19 mouse cellular contexts compared by ENCODE assay signal in genomic region chr7:24442313-24442712, GRCm38 (mm10). TPM values are rescaled to one million over a fixed set of nuclear protein-coding genes. Genes with fewer than 3 reads are reported as not detected.
DNase-seq lines count a peak whose midpoint lies in the region; ATAC-seq and TF ChIP-seq lines count a peak whose summit lies in the region.
"Had no signal": no experiment of that assay in that cellular context is flagged by ENCODE, and none has a peak within 500 bp of the region (broad histone marks: within the 10 kb centered on the region; RNA-seq: fewer than 3 reads in every experiment).

No protein-coding gene starts in this region.

- peak; percentile 55 for ATAC-seq in lung, postnatal 0 days
- ATAC-seq in megakaryocyte, adult 5-6 weeks (ENCODE audit: poor library complexity, severe bottlenecking): peak; percentile 79
- ATAC-seq: forebrain, postnatal 0 days had no signal

- no peaks in the 10 kb centered on the region for H3K36me3 ChIP-seq in lung, postnatal 0 days (ENCODE audit: insufficient read depth, low read length)
- H3K36me3 ChIP-seq: embryonic facial prominence, embryonic 12.5 days; heart, embryonic 12.5 days; limb, embryonic 13.5 days; neural tube, embryonic 15.5 days had no signal

- no peaks in the 10 kb centered on the region for H3K9me3 ChIP-seq in lung, postnatal 0 days (ENCODE audit: low read length)
- H3K9me3 ChIP-seq: embryonic facial prominence, embryonic 12.5 days; heart, embryonic 12.5 days; limb, embryonic 13.5 days; megakaryocyte, embryonic 14.5 days; neural tube, embryonic 15.5 days had no signal

- 44% methylated on average over 8 of the region's 8 CpGs for WGBS in lung, postnatal 0 days
- WGBS in lung, adult 2 months: 48% methylated on average over 8 of the region's 8 CpGs

- no peak overlapping the region for H3K27ac ChIP-seq in lung, postnatal 0 days (ENCODE audit: low read length)
- H3K27ac ChIP-seq: embryonic facial prominence, embryonic 12.5 days; hindbrain, postnatal 0 days; left cerebral cortex, adult 2 months; limb, embryonic 13.5 days; neural tube, embryonic 15.5 days had no signal

- H3K9ac ChIP-seq in lung, postnatal 0 days (replicated peaks; ENCODE audit: low read depth): no peak overlapping the region
- H3K9ac ChIP-seq: embryonic facial prominence, embryonic 12.5 days; forebrain, postnatal 0 days; heart, embryonic 12.5 days; limb, embryonic 13.5 days; neural tube, embryonic 15.5 days had no signal

- no peak overlapping the region for H3K4me3 ChIP-seq in lung, postnatal 0 days (ENCODE audit: low read depth, low read length)
- no peak overlapping the region for H3K4me3 ChIP-seq in lung, adult 2 months (replicated peaks; ENCODE audit: extremely low read depth, low read depth, low read length)
- H3K4me3 ChIP-seq: embryonic facial prominence, embryonic 12.5 days; heart, embryonic 12.5 days; left cerebral cortex, adult 2 months; limb, embryonic 13.5 days; neural tube, embryonic 15.5 days had no signal

- H3K4me2 ChIP-seq in lung, postnatal 0 days (replicated peaks; ENCODE audit: low read depth, low read length): no peak overlapping the region
- H3K4me2 ChIP-seq: embryonic facial prominence, embryonic 12.5 days; heart, embryonic 12.5 days; limb, embryonic 13.5 days; neural tube, embryonic 15.5 days had no signal

- H3K4me1 ChIP-seq in lung, postnatal 0 days (ENCODE audit: insufficient read depth, low read depth, low read length): no peaks in the 10 kb centered on the region
- H3K4me1 ChIP-seq in lung, adult 2 months (ENCODE audit: control insufficient read depth, insufficient read depth, low read length): no peaks in the 10 kb centered on the region
- H3K4me1 ChIP-seq: embryonic facial prominence, embryonic 12.5 days; limb, embryonic 13.5 days; neural tube, embryonic 15.5 days had no signal

- no peak for TF ChIP-seq CTCF in lung, postnatal 0 days (IDR thresholded peaks at IDR 0.05)
- TF ChIP-seq CTCF in lung, adult 2 months (IDR thresholded peaks at IDR 0.05; ENCODE audit: insufficient read depth, low read length): no peak

- TF ChIP-seq POLR2A in lung, adult 2 months (IDR thresholded peaks at IDR 0.05; ENCODE audit: borderline replicate concordance, extremely low read depth, low read depth, low read length): no peak

- peak; percentile 59 for TF ChIP-seq EP300 in lung, postnatal 0 days (IDR thresholded peaks at IDR 0.05)

- no peaks in the 10 kb centered on the region for H3K27me3 ChIP-seq in lung, postnatal 0 days (replicated peaks; ENCODE audit: insufficient read depth, low read length)
- H3K27me3 ChIP-seq: embryonic facial prominence, embryonic 12.5 days; heart, embryonic 12.5 days; limb, embryonic 13.5 days; neural tube, embryonic 15.5 days had no signal

- DNase-seq in lung, postnatal 0 days (ENCODE audit: low spot score): peak; percentile 45
- DNase-seq in lung, adult 2 months: no peak
- peak; percentile 37 for DNase-seq in brain, adult 2 months (ENCODE audit: low read depth, low spot score)
- peak; percentile 89 to 90 for DNase-seq in spleen, postnatal 36 days (ENCODE audit: low spot score in 2 of 2)
- no peak for DNase-seq in kidney, postnatal 14 days
- DNase-seq in frontal cortex, postnatal 10 days (ENCODE audit: low spot score in 2 of 2): no peak
- no peak for DNase-seq in frontal cortex, postnatal 36 days (ENCODE audit: low spot score in 2 of 2)

RNA-seq across cellular contexts. Expression of gene Irgc1, which starts 9.8 kb away (rescaled TPM):
- polyA plus RNA-seq in lung, postnatal 0 days (2015; fragmentation: Nextera tagmentation; extraction: Ambion mirVana): 0.24 and 0.29 TPM in 2 replicates
- polyA plus RNA-seq in lung, adult 2 months (2012; rRNA removed): 0.69 and 3.8 TPM in 2 replicates
- total RNA-seq in megakaryocyte, adult 5-6 weeks (2015): 0.74 and 1.8 TPM in 2 replicates
- 0.66 and 0.94 TPM in 2 replicates for total RNA-seq in megakaryocyte, adult 5-6 weeks (2017)
- total RNA-seq: adrenal gland, postnatal 4 days; forebrain, postnatal 0 days; gastrocnemius, postnatal 36 days; heart, postnatal 36 days; hindbrain, postnatal 0 days had no signal
- polyA plus RNA-seq: embryonic facial prominence, embryonic 12.5 days; forebrain, postnatal 0 days; heart, embryonic 12.5 days; hindbrain, postnatal 0 days; limb, embryonic 13.5 days; neural tube, embryonic 15.5 days had no signal

RNA-seq across cellular contexts. Expression of gene Plaur, which starts 20.0 kb away (rescaled TPM):
- 65.8 and 72.0 TPM in 2 replicates for polyA plus RNA-seq in lung, postnatal 0 days (2015; fragmentation: Nextera tagmentation; extraction: Ambion mirVana)
- polyA plus RNA-seq in lung, adult 2 months (2012; rRNA removed): 65.6 and 88.8 TPM in 2 replicates
- 100 and 110 TPM in 2 replicates for total RNA-seq in megakaryocyte, adult 5-6 weeks (2015)
- 96.3 and 124 TPM in 2 replicates for total RNA-seq in megakaryocyte, adult 5-6 weeks (2017)

RNA-seq across cellular contexts. Expression of gene Cadm4, which starts 39.5 kb away (rescaled TPM):
- polyA plus RNA-seq in lung, postnatal 0 days (2015; fragmentation: Nextera tagmentation; extraction: Ambion mirVana): 1.7 and 1.9 TPM in 2 replicates
- polyA plus RNA-seq in lung, adult 2 months (2012; rRNA removed): 12.3 and 18.6 TPM in 2 replicates
- not detected in 2 replicates for total RNA-seq in megakaryocyte, adult 5-6 weeks (2015)
- not detected in 2 replicates for total RNA-seq in megakaryocyte, adult 5-6 weeks (2017)

RNA-seq across cellular contexts. Expression of gene Smg9, which starts 42.9 kb away (rescaled TPM):
- 15.2 and 16.4 TPM in 2 replicates for polyA plus RNA-seq in lung, postnatal 0 days (2015; fragmentation: Nextera tagmentation; extraction: Ambion mirVana)
- 35.8 and 58.4 TPM in 2 replicates for polyA plus RNA-seq in lung, adult 2 months (2012; rRNA removed)
- total RNA-seq in megakaryocyte, adult 5-6 weeks (2015): 21.6 and 22.3 TPM in 2 replicates
- 16.7 and 30.3 TPM in 2 replicates for total RNA-seq in megakaryocyte, adult 5-6 weeks (2017)

Comparison
In these comparisons a context has a peak if more than half of its experiments do, and no peak if none do; other contexts are left out.
1. DNase-seq: peak in lung, postnatal 0 days (single experiment), brain, adult 2 months (single experiment) and spleen, postnatal 36 days (2 of 2); none in lung, adult 2 months (single experiment), kidney, postnatal 14 days (single experiment), frontal cortex, postnatal 10 days (0 of 2) and frontal cortex, postnatal 36 days (0 of 2).